Mouse (Mus musculus): ENCODE measurements at regions not wholly inside any gene's neighbourhood (a gene's known extent, or its start where the extent isn't known, plus 50 kb on each side); places are given as distances from the start of the nearest gene placed in this dataset.

DNA sequence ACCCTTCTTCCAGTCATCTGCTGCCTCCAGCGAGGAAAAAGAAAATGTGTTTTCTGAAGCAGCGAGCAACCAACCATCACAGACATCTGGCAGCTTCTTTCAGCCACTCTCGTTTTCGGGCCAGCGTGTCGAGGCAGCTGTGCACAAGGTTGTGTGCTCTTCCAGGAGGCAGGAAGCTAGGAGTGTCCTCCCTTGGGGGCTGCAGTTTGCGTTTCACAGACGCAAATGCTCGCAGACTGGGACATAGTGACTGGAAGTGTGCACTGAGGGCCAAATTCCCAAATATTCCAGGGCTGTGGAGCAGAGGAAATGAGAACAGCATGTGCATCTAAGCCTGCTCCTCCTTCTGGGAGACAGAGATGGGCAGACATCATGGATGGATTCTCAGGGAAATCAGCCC, 105.6 kb downstream of the Gas1 start:
- TF ChIP-seq CTCF (IDR thresholded peaks at IDR 0.05; ENCODE audit: borderline replicate concordance, insufficient read depth, low read depth, low read length) (no peak), POLR2A (IDR thresholded peaks at IDR 0.05; ENCODE audit: borderline replicate concordance, insufficient read depth, low read length) (no peak)
